Mouse (Mus musculus): ENCODE measurements around the gene Siah1b.

Siah1b gene

DNA sequence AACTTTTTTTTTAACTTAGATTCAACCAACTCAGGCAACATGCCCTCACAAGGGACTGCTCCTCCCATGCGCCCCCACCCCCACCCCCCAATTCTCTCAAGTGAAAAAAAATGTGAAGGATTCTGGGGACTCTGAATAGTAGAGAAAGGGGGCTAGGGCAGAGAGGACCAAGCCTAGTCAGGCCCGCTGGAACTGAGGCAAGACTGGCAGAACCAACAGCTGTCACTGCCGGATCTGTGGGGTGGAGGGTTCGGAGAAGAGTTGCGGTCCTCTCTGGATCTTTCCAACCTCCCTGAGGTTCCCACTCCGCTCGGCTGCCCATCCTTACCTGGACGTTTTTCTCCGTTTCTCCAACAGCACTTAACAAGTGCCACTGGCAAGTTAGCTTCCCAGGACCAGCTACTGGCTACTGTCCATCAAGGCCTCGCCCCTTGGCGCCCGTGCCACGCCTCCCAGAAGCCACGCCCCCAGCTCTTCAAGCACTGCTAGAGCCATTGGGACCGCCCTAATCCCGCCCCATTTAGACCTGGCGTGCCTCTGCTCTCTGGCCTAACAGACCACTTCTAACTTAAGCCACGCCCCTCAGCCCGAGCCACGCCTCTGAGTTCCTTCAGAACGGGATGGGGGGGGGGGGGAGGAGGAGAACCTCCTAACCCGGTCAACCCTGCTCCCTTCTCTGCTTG is 48.5 kb downstream of the Siah1b start, which contains the start of gene Car5b:
Gene Car5b (minus strand): TSS at position 391 of the 683 bp plus-strand sequence.
- peak; percentile 83 for DNase-seq (ENCODE audit: low read depth)

All from c-Kit-positive CD71-negative TER-119-negative erythroid progenitor cells, embryonic 14.5 days (primary cell).